Mouse (Mus musculus) Muller cell, postnatal 12 days (primary cell): ENCODE measurements around the gene Otud7a.

Source experiments
- DNase-seq: peaks from one replicate; pipeline ENCODE4 v3.0.0-alpha.2; 2015; ENCODE audit errors: inconsistent ontology term

Otud7a gene

DNA sequence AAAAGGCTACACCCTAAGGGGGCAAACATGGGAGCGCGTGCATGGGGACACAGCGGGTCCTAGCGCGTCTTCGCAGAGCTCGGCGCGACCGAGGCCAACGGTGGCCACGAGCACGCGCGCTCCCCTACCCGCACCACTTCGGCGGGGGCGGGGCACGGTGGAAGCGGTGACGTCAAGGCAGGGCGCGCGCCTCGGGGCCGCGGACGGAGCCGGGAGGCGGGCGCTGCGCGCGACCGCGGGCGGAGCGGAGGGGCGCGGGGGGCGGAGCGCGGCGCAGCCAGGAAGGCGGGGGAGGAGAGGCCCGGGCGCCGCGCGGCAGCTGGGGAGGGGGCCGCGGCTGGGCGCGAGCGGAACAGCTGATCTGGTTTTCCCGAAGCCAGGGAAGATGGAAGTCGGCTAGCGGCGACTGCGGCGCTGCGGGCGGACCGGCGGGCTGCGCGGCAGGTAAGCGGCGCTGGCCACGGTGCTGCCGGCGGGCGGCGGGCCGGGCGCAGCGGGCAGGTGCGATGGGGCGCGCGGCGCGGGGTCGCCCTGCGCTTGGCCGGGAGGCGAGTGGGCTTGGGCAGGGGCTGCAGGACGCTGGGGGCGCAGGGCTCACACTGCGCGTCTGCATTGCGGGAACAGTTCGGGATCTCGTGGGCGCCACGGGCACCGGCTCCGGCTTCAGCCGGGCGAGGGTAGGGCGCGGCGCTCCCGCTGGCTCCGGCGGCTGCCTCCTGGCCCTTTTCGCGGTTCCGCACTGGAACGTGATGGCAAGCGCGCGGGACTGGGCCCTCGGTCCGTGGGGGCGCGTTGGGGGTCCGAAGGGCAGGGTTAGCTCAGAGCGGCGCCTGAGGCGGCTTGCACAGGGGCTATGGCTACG lies at the start of gene Otud7a:
Gene Otud7a, plus strand, starts transcription at position 268 of the 862 bp plus-strand sequence.
- peak; percentile 87 for DNase-seq

GRCm38 (mm10) chr7:63405988-63406387 lies 38.6 kb upstream of the Otud7a start:
- DNase-seq: no peak

GRCm38 (mm10) chr7:63445346-63445700 lies 772 bp downstream of the Otud7a start:
- no peak for DNase-seq

DNA sequence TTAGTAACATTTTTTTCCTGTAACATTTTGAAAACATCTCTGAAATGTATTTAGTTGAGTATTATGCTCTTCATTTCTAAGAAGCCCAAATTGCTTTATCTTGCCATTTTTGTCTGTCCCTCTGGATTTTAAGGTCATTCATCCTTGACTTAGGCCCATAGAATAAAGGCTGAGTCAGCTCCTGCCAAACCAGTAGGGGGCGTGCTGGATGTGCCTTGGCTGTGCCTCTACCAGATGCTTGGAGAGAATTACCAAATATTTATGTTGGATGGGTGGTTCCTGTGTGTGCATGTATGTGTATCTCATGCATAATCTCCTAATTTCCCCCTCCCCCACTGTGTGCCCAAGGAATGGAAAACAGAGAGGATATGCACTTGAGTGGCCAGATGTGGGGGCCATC lies 2.4 kb downstream of the Otud7a start:
- DNase-seq: no peak

- DNase-seq: no peak
These were observed 10.7 kb downstream of the Otud7a start for GRCm38 (mm10) chr7:63455228-63455627.

DNA sequence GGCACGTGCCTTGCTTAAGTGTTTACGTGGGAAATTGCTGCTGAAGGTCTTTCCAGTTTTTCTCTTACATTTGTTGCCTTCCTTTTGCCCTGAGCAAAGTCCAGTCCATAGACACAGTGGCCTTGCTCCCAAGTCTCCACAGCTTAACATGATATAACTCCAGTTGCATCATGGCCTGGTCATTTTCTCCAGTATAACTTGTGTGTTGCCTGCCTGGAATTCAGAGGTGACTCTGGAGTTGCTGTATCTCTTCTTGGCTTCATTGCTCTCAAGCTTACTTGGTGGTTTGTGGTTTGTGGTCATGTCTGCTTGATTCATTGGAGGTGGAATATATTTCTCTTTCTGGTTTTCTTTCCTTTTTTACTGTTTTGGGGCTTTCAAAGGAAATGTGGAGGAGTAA lies 17.7 kb downstream of the Otud7a start:
- DNase-seq: no peak

- no peak for DNase-seq
These were observed 18.1 kb downstream of the Otud7a start for GRCm38 (mm10) chr7:63462684-63463083.

GRCm38 (mm10) chr7:63466729-63467128 lies 22.2 kb downstream of the Otud7a start:
- DNase-seq: no peak

DNA sequence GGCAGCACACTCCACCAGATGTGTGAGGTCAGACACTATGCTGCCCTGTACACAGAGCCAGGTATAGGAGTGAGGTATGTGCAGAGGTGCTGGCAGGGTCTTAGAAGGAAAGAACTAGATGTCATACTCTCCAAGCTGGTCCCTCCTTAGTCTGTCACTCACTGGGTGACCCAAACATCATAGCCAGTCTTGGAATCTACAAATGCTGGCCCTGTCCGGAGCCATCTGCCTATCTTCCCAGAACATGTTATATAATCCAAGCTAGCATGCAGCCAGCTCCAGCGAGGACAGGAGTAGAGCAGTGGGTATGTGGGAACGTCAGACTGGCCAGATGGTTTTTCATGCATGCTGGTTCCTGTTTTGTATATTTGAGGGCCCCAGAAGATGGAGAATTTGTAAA lies 23.7 kb downstream of the Otud7a start:
- DNase-seq: no peak

- peak; percentile 72 for DNase-seq
These were observed 38.5 kb downstream of the Otud7a start for GRCm38 (mm10) chr7:63483091-63483490.

- DNase-seq: peak; percentile 63
These were observed 52.5 kb downstream of the Otud7a start for GRCm38 (mm10) chr7:63497051-63497547.

DNA sequence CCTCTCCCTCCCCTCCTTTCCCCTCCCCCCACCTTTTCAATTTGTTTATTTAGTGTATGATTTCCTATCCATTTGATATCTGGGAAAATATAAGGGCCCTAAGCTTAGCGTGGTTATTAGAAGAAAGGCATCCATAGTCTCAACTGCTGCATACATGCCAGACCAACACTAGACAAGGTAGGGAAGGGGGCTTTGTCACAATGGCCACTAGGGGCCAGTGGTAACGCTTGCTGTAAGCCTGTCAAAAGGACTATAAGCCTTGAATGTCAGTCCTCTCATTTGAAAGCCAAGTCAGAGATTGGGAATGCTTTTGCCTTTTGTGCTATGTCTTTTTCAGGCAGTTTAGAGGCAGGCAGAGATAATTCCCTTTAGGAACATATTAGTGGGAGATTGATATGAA lies 59.7 kb downstream of the Otud7a start:
- peak; percentile 22 for DNase-seq

GRCm38 (mm10) chr7:63508079-63508478 lies 63.5 kb downstream of the Otud7a start:
- DNase-seq: peak; percentile 20

- DNase-seq: no peak
These were observed 65.3 kb downstream of the Otud7a start for GRCm38 (mm10) chr7:63509825-63510224.

DNA sequence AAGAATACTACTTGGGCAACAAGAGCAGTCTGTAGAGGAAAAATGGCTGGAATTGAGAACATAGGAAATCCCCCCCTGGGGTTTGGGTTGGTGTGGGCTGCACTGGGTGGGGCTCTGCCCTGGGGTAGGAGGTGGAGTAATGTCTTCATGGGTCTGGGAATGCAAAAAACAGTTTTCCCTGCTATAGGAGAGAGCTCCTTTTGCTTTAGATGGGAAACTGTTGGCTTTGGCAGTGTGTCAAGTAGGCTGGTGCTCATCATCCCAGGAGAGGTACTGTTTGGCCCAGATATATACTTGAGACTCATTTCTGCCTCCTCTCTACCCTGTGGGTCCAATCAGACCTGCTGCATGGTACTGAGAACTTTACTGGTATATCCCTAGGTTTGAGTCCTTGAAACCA lies 66.9 kb downstream of the Otud7a start:
- DNase-seq: no peak

DNA sequence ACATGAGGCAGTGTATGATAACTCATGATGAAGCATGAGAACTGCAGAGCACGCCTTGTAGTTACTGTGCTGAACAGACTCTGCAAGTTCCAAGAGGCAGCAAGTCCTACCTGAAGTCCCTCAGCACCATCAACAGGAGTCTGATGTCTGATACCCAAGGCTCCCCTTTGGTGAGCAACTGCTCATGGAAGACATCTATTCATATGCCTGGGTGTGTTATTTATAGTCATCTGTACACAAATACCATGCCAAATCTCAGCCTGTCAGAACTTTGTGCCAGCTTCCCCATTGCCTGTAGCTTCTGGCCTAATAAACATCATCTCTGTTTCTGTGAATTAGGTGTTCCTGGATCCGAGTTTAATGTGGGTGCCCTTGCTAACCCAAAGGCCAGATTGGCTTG lies 68.0 kb downstream of the Otud7a start:
- no peak for DNase-seq

- DNase-seq: peak; percentile 10
These were observed 71.8 kb downstream of the Otud7a start for GRCm38 (mm10) chr7:63516141-63516895.

GRCm38 (mm10) chr7:63520299-63520698 lies 75.7 kb downstream of the Otud7a start:
- no peak for DNase-seq

DNA sequence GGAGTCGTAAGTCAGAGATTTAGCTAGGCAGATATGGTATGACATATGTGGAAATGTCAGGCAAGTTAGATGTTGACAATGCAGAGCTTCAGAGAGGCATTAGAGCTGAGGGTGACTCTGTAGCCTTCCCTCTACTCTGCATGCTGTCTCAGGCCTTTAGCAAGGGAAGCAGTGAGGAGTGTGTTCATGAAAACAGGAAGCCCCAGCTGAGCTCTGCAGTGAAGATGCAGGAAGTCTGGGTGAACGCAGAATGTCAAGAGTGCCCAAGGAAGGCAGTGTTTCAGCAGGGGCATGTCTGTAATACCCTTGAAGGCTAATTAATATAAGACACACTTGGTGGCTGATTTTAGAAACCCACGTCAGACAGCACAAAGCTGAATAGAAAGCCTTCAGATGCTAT lies 77.9 kb downstream of the Otud7a start:
- no peak for DNase-seq

DNA sequence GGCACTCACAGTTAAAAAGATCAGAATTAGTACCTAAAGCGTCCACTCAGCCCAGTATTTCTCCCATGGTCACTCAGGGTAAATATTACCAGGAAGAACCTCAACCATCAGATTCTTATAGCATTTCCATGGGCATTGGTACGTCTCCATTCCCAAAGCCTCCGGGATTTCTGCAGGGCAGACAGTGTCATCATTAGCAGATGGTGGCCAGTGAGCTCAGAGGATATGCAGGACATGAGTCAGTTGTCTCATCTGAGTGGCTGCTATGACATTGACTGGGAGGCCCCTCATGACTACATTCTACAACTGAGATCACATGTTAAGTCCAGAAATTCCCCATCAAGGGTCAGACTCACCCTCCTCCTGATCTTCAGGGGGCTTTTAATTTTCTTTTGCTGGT lies 78.5 kb downstream of the Otud7a start:
- no peak for DNase-seq

DNA sequence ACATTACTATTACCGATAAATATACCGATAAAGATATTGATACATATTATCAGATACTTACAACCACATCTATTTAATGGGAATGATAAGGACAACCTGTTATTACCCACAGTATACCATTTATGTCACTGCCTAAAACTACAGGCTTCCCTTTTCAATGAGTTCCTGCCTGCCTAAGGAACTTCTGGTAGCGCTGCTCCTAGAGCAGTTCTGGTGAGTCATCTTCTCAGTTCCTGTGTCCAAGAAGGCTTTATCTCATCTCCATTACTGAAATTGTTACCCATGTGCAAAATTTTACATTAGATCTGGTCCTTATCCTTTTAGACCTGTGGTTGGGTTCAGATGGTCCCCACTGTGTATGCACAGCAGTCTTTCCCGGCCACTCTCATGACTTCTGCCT lies 95.7 kb downstream of the Otud7a start:
- no peak for DNase-seq

DNA sequence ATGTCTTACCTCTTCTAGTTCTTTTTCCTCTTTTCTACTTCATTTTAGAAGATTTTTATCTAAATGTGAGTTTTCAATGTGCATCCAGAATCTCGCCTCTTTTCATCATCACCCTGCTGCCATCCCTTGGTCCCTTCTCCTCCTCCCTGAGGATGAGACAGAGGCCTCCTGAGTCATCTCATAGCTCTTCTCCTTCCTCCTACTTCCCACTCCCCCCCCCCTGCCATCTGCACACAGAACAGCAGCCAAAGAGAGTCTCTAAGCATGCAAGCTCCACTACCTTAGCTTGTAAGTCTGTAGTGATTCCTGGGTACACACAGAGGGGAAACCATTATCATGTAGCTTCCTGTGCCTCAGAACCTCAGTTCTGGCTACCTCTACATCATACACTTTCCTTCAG lies 109.9 kb downstream of the Otud7a start:
- DNase-seq: no peak

- no peak for DNase-seq
These were observed 111.8 kb downstream of the Otud7a start for GRCm38 (mm10) chr7:63556324-63556723.
